Mouse (Mus musculus): ENCODE data around the gene Pcgf5.

GRCm38 (mm10) chr19:36305542-36305941 is 42.6 kb upstream of the Pcgf5 start:
- TF ChIP-seq CTCF (IDR thresholded peaks at IDR 0.05; ENCODE audit: low read depth, low read length) = no peak
- TF ChIP-seq POLR2A (IDR thresholded peaks at IDR 0.05; ENCODE audit: borderline replicate concordance, low read depth, low read length) = no peak
